Mouse (Mus musculus) ES-E14 (cell line): ENCODE data around the gene Gm10330.
"Not testable (repeated sequence)": the region's sequence is repeated elsewhere in the genome, so short reads cannot be mapped to it uniquely, and the experiment has no call there.

Source experiments
- CHD2 ChIP-seq: IDR thresholded peaks from 2 replicates; pipeline ENCODE4 v1.6.1; 2014; ENCODE audit warnings: mild to moderate bottlenecking, low read depth, low read length, inconsistent platforms
- ZC3H11A ChIP-seq: IDR thresholded peaks from 2 replicates; pipeline ENCODE4 v1.6.1; 2012; ENCODE audit warnings: low read depth, mild to moderate bottlenecking, inconsistent platforms, low read length, borderline replicate concordance
- ZNF384 ChIP-seq: IDR thresholded peaks from 2 replicates; pipeline ENCODE4 v1.6.1; 2012; ENCODE audit warnings: low read depth, low read length, inconsistent platforms

GRCm38 (mm10) chr12:23800366-23800765, 20.3 kb upstream of the Gm10330 start:
- not testable (repeated sequence) for TF ChIP-seq ZC3H11A, ZNF384, CHD2
